In genomic region chr19:41932686-41933085, GRCm38 (mm10) we compare ENCODE assay signal across 8 mouse cellular contexts. TPM values are rescaled to one million over a fixed set of nuclear protein-coding genes. Genes with fewer than 3 reads are reported as not detected.
DNase-seq lines count a peak whose midpoint lies in the region; ATAC-seq and TF ChIP-seq lines count a peak whose summit lies in the region.

No protein-coding gene starts in this region.

- H3K4me2 ChIP-seq in heart, embryonic 13.5 days: peak overlapping the region; percentile 94
- H3K4me2 ChIP-seq in hindbrain, embryonic 16.5 days (ENCODE audit: low read length): peak overlapping the region; percentile 80
- peak overlapping the region; percentile 97 for H3K4me2 ChIP-seq in midbrain, embryonic 15.5 days

- H3K9me3 ChIP-seq in heart, embryonic 13.5 days: no peaks in the 10 kb centered on the region
- H3K9me3 ChIP-seq in hindbrain, embryonic 16.5 days (ENCODE audit: control insufficient read depth, low read length): no peaks in the 10 kb centered on the region
- H3K9me3 ChIP-seq in midbrain, embryonic 15.5 days: no peaks in the 10 kb centered on the region

- peaks cover 23% of the 10 kb centered on the region for H3K4me1 ChIP-seq in heart, embryonic 13.5 days
- peaks cover 18% of the 10 kb centered on the region for H3K4me1 ChIP-seq in hindbrain, embryonic 16.5 days (ENCODE audit: control insufficient read depth, insufficient read depth, low read depth, low read length)
- peaks cover 29% of the 10 kb centered on the region for H3K4me1 ChIP-seq in midbrain, embryonic 15.5 days

- peaks cover 71% of the 10 kb centered on the region for H3K79me2 ChIP-seq in C2C12 (ENCODE audit: control insufficient read depth, insufficient read depth)

- no peak for DNase-seq in heart, adult 9 months (ENCODE audit: low spot score in 2 of 2)
- peak; percentile 34 for DNase-seq in c-Kit-positive CD71-positive TER-119-negative erythroid progenitor cells, embryonic 14.5 days (ENCODE audit: low read depth)
- no peak for DNase-seq in thymus, postnatal 10 days (ENCODE audit: low spot score in 2 of 2)
- DNase-seq in cerebellum, postnatal 4 days (ENCODE audit: low spot score in 2 of 2): no peak

- H3ac ChIP-seq in C2C12 (ENCODE audit: control insufficient read depth, insufficient read length, low read depth): peak overlapping the region; percentile 80

- no peak for TF ChIP-seq CTCF in C2C12 (IDR thresholded peaks at IDR 0.05; ENCODE audit: control insufficient read depth, insufficient read depth, insufficient read length)

- peak overlapping the region; percentile 51; the same call in 1 of the 2 replicates for H3K27ac ChIP-seq in heart, embryonic 13.5 days (replicated peaks)
- peak overlapping the region; percentile 63 for H3K27ac ChIP-seq in hindbrain, embryonic 16.5 days (ENCODE audit: low read depth, low read length)
- peak overlapping the region; percentile 79 for H3K27ac ChIP-seq in midbrain, embryonic 15.5 days

- no peaks in the 10 kb centered on the region for H3K27me3 ChIP-seq in heart, embryonic 13.5 days (replicated peaks)
- H3K27me3 ChIP-seq in C2C12 (ENCODE audit: control insufficient read depth, insufficient read depth, insufficient read length): no peaks in the 10 kb centered on the region
- H3K27me3 ChIP-seq in hindbrain, embryonic 16.5 days (replicated peaks; ENCODE audit: control insufficient read depth, insufficient read depth, low read length): no peaks in the 10 kb centered on the region
- H3K27me3 ChIP-seq in midbrain, embryonic 15.5 days (replicated peaks): no peaks in the 10 kb centered on the region

- no peak for ATAC-seq in heart, embryonic 13.5 days (ENCODE audit: extremely low read depth, insufficient number of reproducible peaks, low FRiP score, low TSS enrichment)
- ATAC-seq in hindbrain, embryonic 16.5 days: no peak; the same call in 1 of the 2 replicates
- ATAC-seq in midbrain, embryonic 15.5 days (replicated peaks): peak; percentile 43

- H3K4me3 ChIP-seq in heart, embryonic 13.5 days: peak overlapping the region; percentile 89
- peak overlapping the region; percentile 98 for H3K4me3 ChIP-seq in C2C12 (ENCODE audit: insufficient read depth, poor library complexity, severe bottlenecking)
- peak overlapping the region; percentile 72 for H3K4me3 ChIP-seq in hindbrain, embryonic 16.5 days (ENCODE audit: low read length)
- peak overlapping the region; percentile 85 for H3K4me3 ChIP-seq in midbrain, embryonic 15.5 days

- WGBS in heart, embryonic 13.5 days: under 1% methylated on average over 28 of the region's 28 CpGs
- WGBS in hindbrain, embryonic 16.5 days: under 1% methylated on average over 28 of the region's 28 CpGs
- under 1% methylated on average over 28 of the region's 28 CpGs for WGBS in midbrain, embryonic 15.5 days

- peaks cover 53% of the 10 kb centered on the region for H3K79me3 ChIP-seq in C2C12 (ENCODE audit: low read depth)

- peak overlapping the region; percentile 87 for H3K9ac ChIP-seq in heart, embryonic 13.5 days
- H3K9ac ChIP-seq in hindbrain, embryonic 16.5 days (ENCODE audit: low read depth, low read length): peak overlapping the region; percentile 65
- H3K9ac ChIP-seq in midbrain, embryonic 15.5 days: peak overlapping the region; percentile 72

- H3K36me3 ChIP-seq in heart, embryonic 13.5 days: peaks cover 53% of the 10 kb centered on the region
- peaks cover 35% of the 10 kb centered on the region for H3K36me3 ChIP-seq in C2C12 (ENCODE audit: control insufficient read depth, insufficient read depth)
- H3K36me3 ChIP-seq in hindbrain, embryonic 16.5 days (ENCODE audit: control insufficient read depth, insufficient read depth, low read length): peaks cover 8% of the 10 kb centered on the region; the same call in 1 of the 2 replicates
- peaks cover 4% of the 10 kb centered on the region for H3K36me3 ChIP-seq in midbrain, embryonic 15.5 days (replicated peaks)

TF ChIP-seq in C2C12, 6 proteins besides CTCF, POLR2A, EP300 and RAD21:
- TF ChIP-seq USF1 (IDR thresholded peaks at IDR 0.05; ENCODE audit: low read depth): peak; percentile 72
- no peak for TF ChIP-seq FOSL1 (IDR thresholded peaks at IDR 0.05; ENCODE audit: insufficient read depth, low read length, poor library complexity, severe bottlenecking)

RNA-seq across cellular contexts. Expression of gene Exosc1, which starts 0.5 kb away (rescaled TPM):
- polyA plus RNA-seq in heart, embryonic 13.5 days (2015; fragmentation: Nextera tagmentation; extraction: Ambion mirVana): 46.5 and 47.1 TPM in 2 replicates
- polyA plus RNA-seq in C2C12 (2012; fragmentation: generic; extraction: Trizol): 46.5 TPM
- 52.4 and 55.9 TPM in 2 replicates for polyA plus RNA-seq in hindbrain, embryonic 16.5 days (2015; fragmentation: Nextera tagmentation; extraction: Ambion mirVana)
- 53.1 and 61.1 TPM in 2 replicates for polyA plus RNA-seq in midbrain, embryonic 15.5 days (2015; fragmentation: Nextera tagmentation; extraction: Ambion mirVana)

RNA-seq across cellular contexts. Expression of gene Zdhhc16, which starts 0.6 kb away (rescaled TPM):
- polyA plus RNA-seq in heart, embryonic 13.5 days (2015; fragmentation: Nextera tagmentation; extraction: Ambion mirVana): 55.3 and 57.5 TPM in 2 replicates
- 104 TPM for polyA plus RNA-seq in C2C12 (2012; fragmentation: generic; extraction: Trizol)
- 91.3 and 91.4 TPM in 2 replicates for polyA plus RNA-seq in hindbrain, embryonic 16.5 days (2015; fragmentation: Nextera tagmentation; extraction: Ambion mirVana)
- 88.0 and 91.9 TPM in 2 replicates for polyA plus RNA-seq in midbrain, embryonic 15.5 days (2015; fragmentation: Nextera tagmentation; extraction: Ambion mirVana)

RNA-seq across cellular contexts. Expression of gene Pgam1, which starts 21.0 kb away (rescaled TPM):
- 780 and 862 TPM in 2 replicates for polyA plus RNA-seq in heart, embryonic 13.5 days (2015; fragmentation: Nextera tagmentation; extraction: Ambion mirVana)
- 736 TPM for polyA plus RNA-seq in C2C12 (2012; fragmentation: generic; extraction: Trizol)
- 619 and 637 TPM in 2 replicates for polyA plus RNA-seq in hindbrain, embryonic 16.5 days (2015; fragmentation: Nextera tagmentation; extraction: Ambion mirVana)
- 484 and 515 TPM in 2 replicates for polyA plus RNA-seq in midbrain, embryonic 15.5 days (2015; fragmentation: Nextera tagmentation; extraction: Ambion mirVana)

RNA-seq across cellular contexts. Expression of gene Rrp12, which starts 36.7 kb away (rescaled TPM):
- polyA plus RNA-seq in heart, embryonic 13.5 days (2015; fragmentation: Nextera tagmentation; extraction: Ambion mirVana): 10.4 and 11.8 TPM in 2 replicates
- polyA plus RNA-seq in C2C12 (2012; fragmentation: generic; extraction: Trizol): 33.6 TPM
- polyA plus RNA-seq in hindbrain, embryonic 16.5 days (2015; fragmentation: Nextera tagmentation; extraction: Ambion mirVana): 16.6 and 21.2 TPM in 2 replicates
- polyA plus RNA-seq in midbrain, embryonic 15.5 days (2015; fragmentation: Nextera tagmentation; extraction: Ambion mirVana): 16.7 and 18.5 TPM in 2 replicates

RNA-seq across cellular contexts. Expression of gene Mms19, which starts 48.3 kb away (rescaled TPM):
- 17.2 and 22.1 TPM in 2 replicates for polyA plus RNA-seq in heart, embryonic 13.5 days (2015; fragmentation: Nextera tagmentation; extraction: Ambion mirVana)
- polyA plus RNA-seq in C2C12 (2012; fragmentation: generic; extraction: Trizol): 21.9 TPM
- 30.0 and 31.3 TPM in 2 replicates for polyA plus RNA-seq in hindbrain, embryonic 16.5 days (2015; fragmentation: Nextera tagmentation; extraction: Ambion mirVana)
- polyA plus RNA-seq in midbrain, embryonic 15.5 days (2015; fragmentation: Nextera tagmentation; extraction: Ambion mirVana): 34.9 and 37.5 TPM in 2 replicates
